21 mouse cellular contexts compared by ENCODE assay signal in genomic region chr13:93137098-93137497, GRCm38 (mm10). TPM values are rescaled to one million over a fixed set of nuclear protein-coding genes. Genes with fewer than 3 reads are reported as not detected.
DNase-seq lines count a peak whose midpoint lies in the region; ATAC-seq lines count a peak whose summit lies in the region.
"Had no signal": no experiment of that assay in that cellular context is flagged by ENCODE, and none has a peak within 500 bp of the region (broad histone marks: within the 10 kb centered on the region; RNA-seq: fewer than 3 reads in every experiment).

No protein-coding gene starts in this region.

- DNase-seq in heart, adult 11 months, result peak; percentile 88
- DNase-seq in heart, postnatal 14 days, result no peak
- no peak for DNase-seq in heart, postnatal 10 days
- DNase-seq in cerebellum, postnatal 14 days, result peak; percentile 65 to 80
- no peak for DNase-seq in midbrain, embryonic 14.5 days
- no peak for DNase-seq in layer of hippocampus, adult 8-10 months (ENCODE audit: low spot score in 2 of 2)
- DNase-seq: adrenal gland, postnatal 25 days; B cell, adult 2 months; kidney, adult 8-10 months; kidney, postnatal 14 days; left cerebral cortex, postnatal 4 days; liver; right cerebral cortex, adult 18-20 months; thymus, postnatal 36 days had no signal

- no peaks in the 10 kb centered on the region for H3K9me3 ChIP-seq in heart, embryonic 16.5 days (replicated peaks; ENCODE audit: control insufficient read depth, low read length)
- H3K9me3 ChIP-seq in midbrain, embryonic 14.5 days (ENCODE audit: control insufficient read depth, low read length), result no peaks in the 10 kb centered on the region
- H3K9me3 ChIP-seq: embryonic facial prominence, embryonic 13.5 days; neural tube, embryonic 12.5 days had no signal

- H3K4me1 ChIP-seq in heart, embryonic 16.5 days (ENCODE audit: control insufficient read depth, insufficient read depth, low read length), result peaks cover 28% of the 10 kb centered on the region
- no peaks in the 10 kb centered on the region for H3K4me1 ChIP-seq in midbrain, embryonic 14.5 days (ENCODE audit: control insufficient read depth, insufficient read depth, low read length)
- H3K4me1 ChIP-seq: neural tube, embryonic 12.5 days had no signal

- ATAC-seq in heart, embryonic 16.5 days (replicated peaks; ENCODE audit: extremely low read depth, insufficient read depth, low FRiP score), result no peak
- ATAC-seq in midbrain, embryonic 14.5 days (ENCODE audit: low FRiP score, low TSS enrichment), result no peak
- ATAC-seq: forebrain, embryonic 14.5 days had no signal

- 0 out of 2 replicates have a peak, but pooled peaks cover 2% of the 10 kb centered on the region for H3K36me3 ChIP-seq in heart, embryonic 16.5 days (ENCODE audit: control insufficient read depth, insufficient read depth)
- H3K36me3 ChIP-seq in midbrain, embryonic 14.5 days (ENCODE audit: control insufficient read depth, insufficient read depth, low read length), result no peaks in the 10 kb centered on the region
- H3K36me3 ChIP-seq: embryonic facial prominence, embryonic 13.5 days; neural tube, embryonic 12.5 days had no signal

- H3K4me2 ChIP-seq in heart, embryonic 16.5 days (ENCODE audit: low read depth, low read length), result no peak overlapping the region
- H3K4me2 ChIP-seq in midbrain, embryonic 14.5 days (ENCODE audit: low read length), result no peak overlapping the region
- H3K4me2 ChIP-seq: embryonic facial prominence, embryonic 13.5 days; hindbrain, embryonic 14.5 days; midbrain, embryonic 11.5 days; neural tube, embryonic 12.5 days had no signal

- H3K9ac ChIP-seq in heart, embryonic 16.5 days (ENCODE audit: low read length), result no peak overlapping the region
- no peak overlapping the region for H3K9ac ChIP-seq in midbrain, embryonic 14.5 days (replicated peaks; ENCODE audit: low read length)
- H3K9ac ChIP-seq: embryonic facial prominence, embryonic 13.5 days; hindbrain, embryonic 14.5 days; neural tube, embryonic 12.5 days had no signal

- no peaks in the 10 kb centered on the region for H3K27me3 ChIP-seq in heart, embryonic 16.5 days (ENCODE audit: control insufficient read depth, insufficient read depth, low read length)
- H3K27me3 ChIP-seq in midbrain, embryonic 14.5 days (ENCODE audit: control insufficient read depth, insufficient read depth, low read length), result no peaks in the 10 kb centered on the region
- H3K27me3 ChIP-seq: embryonic facial prominence, embryonic 13.5 days; neural tube, embryonic 12.5 days had no signal

- no peak overlapping the region for H3K4me3 ChIP-seq in heart, embryonic 16.5 days (ENCODE audit: low read length)
- no peak overlapping the region for H3K4me3 ChIP-seq in midbrain, embryonic 14.5 days (replicated peaks; ENCODE audit: low read depth, low read length)
- H3K4me3 ChIP-seq: embryonic facial prominence, embryonic 13.5 days; neural tube, embryonic 12.5 days had no signal

- peak overlapping the region; percentile 46; the same call in 1 of the 2 replicates for H3K27ac ChIP-seq in heart, embryonic 16.5 days (ENCODE audit: low read length)
- no peak overlapping the region for H3K27ac ChIP-seq in midbrain, embryonic 14.5 days (replicated peaks; ENCODE audit: low read depth, low read length)
- H3K27ac ChIP-seq: embryonic facial prominence, embryonic 13.5 days; hindbrain, embryonic 14.5 days; neural tube, embryonic 12.5 days had no signal

- WGBS in heart, embryonic 16.5 days, result 72% methylated on average over 7 of the region's 7 CpGs
- WGBS in midbrain, embryonic 14.5 days, result 93% methylated on average over 7 of the region's 7 CpGs

- intact Hi-C loops in heart, postnatal 14 days (cut with DNase I), result no loop called here
- intact Hi-C loops in heart, postnatal 10 days (cut with DNase I), result no loop called here

RNA-seq across cellular contexts. Expression of gene Cmya5, which starts 7.4 kb away (rescaled TPM):
- 100 to 1,000 TPM; 179 to 186 TPM for total RNA-seq in heart, postnatal 14 days (2021)
- 5.5 and 5.9 TPM in 2 replicates for polyA plus RNA-seq in heart, embryonic 16.5 days (2015; fragmentation: Nextera tagmentation; extraction: Ambion mirVana)
- 100 to 1,000 TPM; 118 to 123 TPM for total RNA-seq in heart, postnatal 10 days (2021)
- 0.19 and 0.34 TPM in 2 replicates for polyA plus RNA-seq in midbrain, embryonic 14.5 days (2014; fragmentation: Nextera tagmentation; extraction: Ambion mirVana)
- 1 to 10 TPM; 2.9 to 4.3 (median 3.2) TPM for total RNA-seq in layer of hippocampus, adult 8-10 months (2022)
- total RNA-seq: granulocyte monocyte progenitor cell, adult 5-6 weeks had no signal

RNA-seq across cellular contexts. Expression of gene Tent2, which starts 55.1 kb away (rescaled TPM):
- 10 to 100 TPM; 16.5 to 20.6 TPM for total RNA-seq in heart, postnatal 14 days (2021)
- 32.4 and 37.4 TPM in 2 replicates for polyA plus RNA-seq in heart, embryonic 16.5 days (2015; fragmentation: Nextera tagmentation; extraction: Ambion mirVana)
- total RNA-seq in heart, postnatal 10 days (2021), result 10 to 100 TPM; 24.0 to 25.8 TPM
- 40.4 and 54.8 TPM in 2 replicates for polyA plus RNA-seq in midbrain, embryonic 14.5 days (2014; fragmentation: Nextera tagmentation; extraction: Ambion mirVana)
- total RNA-seq in layer of hippocampus, adult 8-10 months (2022), result 10 to 100 TPM; 25.1 to 36.2 (median 27.8) TPM

Comparison
In these comparisons a context has a peak if more than half of its experiments do, and no peak if none do; other contexts are left out.
1. DNase-seq: peak in heart, adult 11 months (single experiment) and cerebellum, postnatal 14 days (2 of 2); none in heart, postnatal 14 days (0 of 2), heart, postnatal 10 days (0 of 2), midbrain, embryonic 14.5 days (single experiment) and layer of hippocampus, adult 8-10 months (0 of 2).
2. RNA of gene Cmya5, which starts 7.4 kb away (total RNA-seq): 179 to 186 TPM in heart, postnatal 14 days and 118 to 123 TPM in heart, postnatal 10 days; 2.9 to 4.3 TPM in layer of hippocampus, adult 8-10 months; every median in the first group is over 10 times any median in the second.